Mouse (Mus musculus): ENCODE measurements around the gene Stum. TPM values are rescaled to one million over a fixed set of nuclear protein-coding genes. Genes with fewer than 3 reads are reported as not detected.

Stum gene
- total RNA-seq, 1 experiment from 2014 or later, result 0.33 TPM

GRCm38 (mm10) chr1:180428871-180429270, 54.4 kb downstream of the Stum start:
- no peak for DNase-seq

GRCm38 (mm10) chr1:180428101-180428712, 55.1 kb downstream of the Stum start:
- DNase-seq, result peak; percentile 85

DNA sequence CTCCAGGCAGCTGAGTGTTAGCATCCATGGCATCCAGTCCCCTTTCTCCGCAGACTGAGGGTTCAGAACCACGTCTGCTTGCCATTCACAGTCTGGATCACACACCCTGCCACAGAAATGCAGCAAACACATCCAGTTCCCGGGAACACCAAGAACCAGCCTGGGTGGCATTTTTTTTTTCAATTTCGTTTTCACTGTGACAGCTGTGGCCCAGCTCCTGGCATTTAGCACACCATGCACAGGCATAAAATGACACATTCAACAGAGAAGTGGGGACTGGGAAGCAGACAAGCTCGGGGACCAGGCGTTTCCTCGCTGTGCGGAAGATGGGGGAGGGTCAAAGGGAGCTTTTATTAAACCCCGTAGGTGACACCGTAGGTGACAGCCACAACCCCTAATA, 55.6 kb downstream of the Stum start:
- no peak for DNase-seq

DNA sequence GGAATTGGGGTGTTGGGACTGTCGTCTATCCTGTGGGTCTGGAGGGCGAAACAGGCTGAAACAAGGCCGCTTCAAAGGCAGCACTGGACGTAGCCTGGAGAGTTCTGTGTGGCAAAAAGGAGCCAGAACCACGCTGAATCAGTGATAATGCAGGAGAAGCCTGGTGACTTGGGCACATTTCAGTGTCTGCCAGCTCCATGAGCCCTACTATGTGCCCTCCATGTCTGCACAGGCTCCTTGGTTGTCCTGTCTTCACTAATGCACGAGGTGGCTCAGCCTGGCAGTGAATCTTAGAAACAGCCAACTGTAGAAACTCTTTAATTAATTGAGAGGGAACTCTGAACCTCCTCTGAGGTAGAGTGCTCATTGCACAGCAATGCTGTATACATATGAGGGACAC, 56.9 kb downstream of the Stum start:
- DNase-seq, result no peak

DNA sequence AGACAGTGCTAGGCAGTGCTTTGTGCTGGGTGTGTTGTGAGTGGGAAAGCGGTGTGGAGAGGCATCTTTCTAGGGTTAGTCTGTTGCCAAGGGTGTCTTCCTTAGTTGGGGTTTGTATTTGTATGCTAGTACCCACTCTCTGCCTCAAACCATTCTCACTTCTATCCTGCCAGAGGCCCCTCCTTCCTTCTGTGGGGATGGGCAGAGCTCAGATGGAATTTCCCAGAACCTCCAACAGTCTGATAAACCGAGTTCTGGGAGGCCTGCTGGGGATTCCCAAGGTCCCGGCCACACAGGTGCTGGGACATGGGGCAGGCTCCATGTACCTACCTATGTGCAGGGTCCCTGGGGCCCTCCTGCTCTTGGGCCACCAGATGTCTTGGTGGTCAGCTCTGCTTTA, 59.4 kb downstream of the Stum start:
- no peak for DNase-seq

- DNase-seq, result peak; percentile 36
Observed at GRCm38 (mm10) chr1:180423008-180423639, 60.2 kb downstream of the Stum start.

DNA sequence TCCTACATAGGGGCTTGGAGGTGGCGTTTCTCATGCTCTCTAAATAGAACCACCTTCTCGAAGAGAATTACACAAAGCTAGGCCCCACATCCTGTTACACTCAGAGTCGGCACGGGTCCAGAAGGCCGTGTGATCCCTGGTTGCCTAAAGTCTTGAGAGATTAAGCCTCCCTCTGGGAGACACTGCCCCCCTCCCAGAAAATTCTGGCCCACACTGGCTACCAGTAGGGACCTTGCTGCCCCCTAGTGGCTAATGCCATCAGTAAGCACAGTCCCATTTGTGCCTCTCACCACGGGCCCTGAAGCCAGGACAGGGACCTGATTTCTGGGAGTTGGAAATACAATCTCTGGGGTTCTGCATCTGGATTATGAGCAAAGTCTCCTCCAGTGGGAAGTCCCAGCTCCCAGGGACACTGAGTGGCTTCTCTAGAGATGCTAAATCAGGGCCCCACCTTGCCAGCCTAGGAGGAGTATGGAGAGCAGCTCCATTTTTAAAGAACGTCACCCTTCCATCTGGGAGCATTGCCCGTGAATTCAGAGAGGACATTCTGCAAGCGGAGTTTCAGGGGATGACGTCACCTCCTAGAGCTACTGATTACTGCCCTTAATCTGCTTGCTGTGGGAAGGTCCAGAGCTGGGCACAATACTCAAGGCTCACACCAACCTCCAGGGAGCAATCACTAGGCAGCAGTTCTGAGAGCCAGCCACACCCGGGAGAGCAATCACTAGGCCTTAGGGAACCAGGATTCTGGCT, 61.1 kb downstream of the Stum start:
- DNase-seq, result peak; percentile 90

- DNase-seq, result no peak
Observed at GRCm38 (mm10) chr1:180421165-180421909, 62.0 kb downstream of the Stum start.

DNA sequence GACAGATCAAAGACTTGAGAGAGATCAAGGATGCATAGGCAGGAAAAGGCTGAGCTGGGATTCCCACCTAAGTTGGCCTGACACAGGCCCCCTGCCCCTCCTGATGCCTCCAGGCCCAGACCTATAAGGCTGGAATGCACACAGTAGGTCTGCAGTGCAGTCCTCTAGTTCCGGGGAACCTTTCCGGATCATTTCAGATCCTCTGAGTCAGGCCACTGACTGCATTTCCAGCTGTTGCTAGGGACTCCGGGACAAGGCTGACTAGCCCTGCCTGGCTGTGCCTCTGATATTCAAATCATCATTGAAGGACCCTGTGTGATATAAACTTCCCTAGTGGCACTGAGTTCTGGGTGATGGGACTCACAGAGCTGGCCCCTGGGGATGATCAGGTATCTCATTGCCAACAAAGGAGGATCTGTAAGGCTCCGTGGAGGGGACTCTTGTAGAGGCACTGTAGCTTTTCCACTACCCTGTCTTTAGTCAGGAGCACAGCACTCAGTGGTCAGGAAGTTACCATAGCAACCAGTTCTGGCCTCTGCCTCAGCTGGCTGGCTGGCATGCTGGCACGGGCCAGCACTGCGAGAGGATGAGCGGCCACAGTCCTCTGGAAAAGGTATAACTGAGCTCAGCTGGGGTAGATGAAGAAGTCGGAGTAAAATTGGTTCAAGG, 62.7 kb downstream of the Stum start:
- DNase-seq, result peak; percentile 73

DNA sequence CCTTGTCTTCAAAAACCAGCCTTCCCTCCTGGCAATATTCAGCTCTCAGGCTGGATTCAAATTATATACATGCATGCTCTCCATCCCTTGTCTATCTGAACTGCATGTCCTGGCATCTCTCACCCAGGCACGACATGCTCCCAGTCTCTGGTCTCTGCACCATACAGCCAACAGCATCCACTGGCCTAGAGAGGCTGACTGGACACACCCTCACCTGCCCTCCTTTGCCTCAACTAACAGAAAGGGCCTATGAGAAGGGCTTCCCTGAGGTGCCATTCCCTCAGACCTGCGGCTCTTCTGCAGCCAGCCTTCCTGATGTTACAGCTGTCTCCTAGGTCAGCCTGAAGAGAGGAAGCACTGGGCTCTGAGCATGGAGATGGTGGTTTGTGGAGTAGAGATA, 64.2 kb downstream of the Stum start:
- no peak for DNase-seq

GRCm38 (mm10) chr1:180417118-180417517, 66.2 kb downstream of the Stum start:
- no peak for DNase-seq

- no peak for DNase-seq
Observed at GRCm38 (mm10) chr1:180415836-180416235, 67.5 kb downstream of the Stum start.

DNA sequence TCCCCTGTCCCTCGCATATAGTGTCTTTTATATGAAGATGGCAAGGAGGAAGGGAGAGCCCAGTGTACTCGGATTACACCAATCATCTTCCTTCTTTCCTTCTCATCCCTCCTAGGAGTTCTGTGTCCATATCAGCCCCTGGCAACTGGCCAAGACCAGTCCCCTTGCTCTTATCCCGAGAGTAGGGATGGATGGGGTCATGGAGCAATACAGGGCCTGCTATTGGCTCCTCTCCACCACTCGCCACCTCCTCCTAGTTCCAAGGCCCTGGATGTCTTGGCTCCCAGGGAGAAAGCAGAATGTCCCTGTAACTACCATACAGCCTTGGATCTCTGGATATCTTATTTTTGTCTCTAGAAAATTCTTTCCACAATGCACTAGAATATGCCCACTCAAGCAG, 68.2 kb downstream of the Stum start:
- DNase-seq, result no peak

DNA sequence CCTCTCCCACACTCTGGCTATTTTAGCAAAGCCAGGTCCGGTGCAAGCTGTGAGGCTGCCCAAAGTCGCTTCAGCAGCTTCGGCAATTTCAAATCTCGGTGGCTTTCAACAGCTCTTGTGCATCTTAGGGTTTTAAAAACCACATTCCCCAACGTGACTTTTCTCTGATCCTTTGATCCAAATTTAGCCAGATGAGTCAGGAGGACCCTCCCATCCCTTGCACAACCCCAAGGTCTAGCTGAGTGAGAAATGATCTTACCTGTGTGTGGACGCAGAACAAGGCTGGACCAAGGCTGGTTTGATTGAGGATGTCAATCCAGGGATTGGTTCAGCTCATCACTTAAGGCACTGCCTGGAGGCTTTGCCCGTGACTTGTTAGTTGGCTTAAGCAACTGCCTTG, 73.0 kb downstream of the Stum start:
- DNase-seq, result no peak

GRCm38 (mm10) chr1:180409771-180410170, 73.5 kb downstream of the Stum start:
- DNase-seq, result no peak

DNA sequence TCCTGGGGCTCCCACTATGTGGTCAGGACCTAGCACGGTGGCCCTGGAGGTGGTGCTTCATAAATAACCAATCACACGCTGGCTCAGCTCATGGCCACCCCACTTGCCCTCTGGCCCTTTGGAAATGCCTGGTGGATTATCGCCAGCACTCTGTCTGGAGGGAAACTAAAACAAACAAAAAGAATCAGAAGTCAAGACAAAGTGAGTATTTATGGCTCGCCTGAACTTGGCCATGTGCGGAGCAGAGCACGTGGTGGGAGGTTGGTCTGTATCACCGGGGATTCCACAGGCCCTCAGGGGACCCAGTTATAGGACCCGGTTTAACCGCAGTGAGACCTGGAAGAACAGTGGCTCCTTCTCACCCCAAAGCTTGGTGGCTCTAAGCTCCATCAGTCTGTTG, 74.5 kb downstream of the Stum start:
- peak; percentile 68 for DNase-seq

DNA sequence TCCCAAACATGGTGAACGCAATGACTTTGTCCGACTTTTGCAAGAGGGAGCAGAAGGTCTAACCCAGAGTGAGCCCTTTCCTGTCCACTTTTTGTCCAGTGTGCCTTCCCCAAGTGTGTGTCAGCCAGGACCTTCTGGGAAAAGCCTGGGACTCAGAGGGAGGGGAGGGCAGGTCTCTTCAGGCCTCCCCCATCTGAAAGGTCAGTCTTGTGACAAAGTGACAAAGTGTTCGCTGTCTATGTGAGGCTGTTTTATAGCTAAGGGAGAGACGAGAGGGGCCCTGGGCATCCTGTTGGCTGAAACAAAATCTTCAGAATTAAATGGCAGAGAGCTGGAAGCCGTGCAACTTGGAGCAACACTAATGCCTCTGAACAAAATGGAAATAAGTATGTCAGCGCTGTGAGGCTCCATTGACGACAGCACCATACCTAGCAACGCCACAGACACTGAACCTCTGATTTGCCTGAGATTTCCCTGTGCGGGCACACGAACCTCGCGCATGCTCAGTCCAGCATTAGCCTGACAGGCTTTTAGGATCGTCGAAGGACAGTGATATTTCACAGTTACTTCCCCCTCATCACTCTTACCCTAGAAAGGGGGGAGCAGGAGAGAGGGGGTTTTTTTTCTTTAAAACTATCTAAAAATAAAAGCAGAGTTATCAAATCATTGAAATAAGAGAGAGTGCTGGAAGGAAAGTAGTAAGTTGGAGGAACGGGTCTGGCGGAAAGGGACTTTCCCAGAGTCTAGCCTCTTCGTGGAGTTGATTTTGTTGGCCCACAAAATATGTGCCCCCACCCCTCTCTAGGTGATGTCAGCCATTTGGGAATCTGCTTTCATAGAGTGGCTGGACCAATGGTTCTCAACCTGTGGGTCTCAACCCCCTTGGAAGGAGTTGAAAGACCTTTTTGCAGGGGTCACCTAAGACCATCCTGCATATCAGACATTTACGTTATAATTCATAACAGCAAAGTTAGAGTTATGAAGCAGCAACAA, 75.3 kb downstream of the Stum start:
- no peak for DNase-seq

DNA sequence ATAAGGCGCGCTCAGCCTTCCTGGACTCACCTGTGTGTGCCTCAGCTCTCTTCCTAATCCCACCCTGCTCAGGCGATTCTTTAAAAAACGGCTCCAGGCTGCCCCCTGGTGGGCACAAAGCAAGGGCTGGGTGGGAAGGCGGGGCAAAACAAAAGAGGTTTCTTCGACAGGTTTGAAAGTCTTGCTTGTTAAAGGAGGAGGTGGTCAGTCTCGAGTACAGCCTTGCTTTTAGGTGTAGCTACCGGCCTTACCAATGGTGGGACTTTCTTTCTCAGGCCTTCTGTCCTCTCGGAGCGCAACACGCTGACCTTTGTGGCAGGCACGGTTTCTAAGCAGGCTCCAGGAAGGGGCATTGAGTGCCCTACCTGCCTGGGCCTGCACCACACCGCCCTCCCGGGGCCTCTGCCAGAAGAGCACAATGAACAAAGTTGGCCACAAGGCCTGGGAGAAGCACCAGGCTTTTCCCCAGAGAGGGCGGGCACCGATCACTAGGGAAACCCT, 76.1 kb downstream of the Stum start:
- DNase-seq, result peak; percentile 79

- DNase-seq, result no peak
Observed at GRCm38 (mm10) chr1:180406336-180407035, 76.8 kb downstream of the Stum start.
